Mouse (Mus musculus): ENCODE measurements at regions not wholly inside any gene's neighbourhood (a gene's known extent, or its start where the extent isn't known, plus 50 kb on each side); places are given as distances from the start of the nearest gene placed in this dataset.

- ATAC-seq (ENCODE audit: insufficient number of reproducible peaks, insufficient read depth, low FRiP score, low TSS enrichment, low read depth), result no peak
- Histone ChIP-seq H3K4me2 (no peak overlapping the region), H3K9ac (no peak overlapping the region), H3K4me1 (peaks cover 9% of the 10 kb centered on the region), H3K27me3 (no peaks in the 10 kb centered on the region), H3K36me3 (no peaks in the 10 kb centered on the region), H3K9me3 (no peaks in the 10 kb centered on the region), H3K4me3 (no peak overlapping the region), H3K27ac (no peak overlapping the region)
- whole genome bisulfite sequencing, result 61% methylated on average over 5 of the region's 5 CpGs
Measured at GRCm38 (mm10) chr7:82921722-82922121, 54.6 kb downstream of the Mex3b start.

GRCm38 (mm10) chr7:82923220-82924071 is 56.3 kb downstream of the Mex3b start:
- Histone ChIP-seq H3K27ac (peak overlapping the region; percentile 77), H3K4me1 (peaks cover 9% of the 10 kb centered on the region), H3K9me3 (no peaks in the 10 kb centered on the region), H3K4me2 (peak overlapping the region; percentile 30), H3K27me3 (no peaks in the 10 kb centered on the region), H3K4me3 (no peak overlapping the region), H3K36me3 (no peaks in the 10 kb centered on the region), H3K9ac (no peak overlapping the region)
- WGBS, result 22% methylated on average over 11 of the region's 11 CpGs
- ATAC-seq (ENCODE audit: insufficient number of reproducible peaks, insufficient read depth, low FRiP score, low TSS enrichment, low read depth), result no peak

GRCm38 (mm10) chr7:82924092-82924491 is 57.0 kb downstream of the Mex3b start:
- Histone ChIP-seq H3K4me2 (peak overlapping the region; percentile 30; the same call in 1 of the 2 replicates), H3K9ac (no peak overlapping the region), H3K4me3 (no peak overlapping the region), H3K36me3 (no peaks in the 10 kb centered on the region), H3K27me3 (no peaks in the 10 kb centered on the region), H3K9me3 (no peaks in the 10 kb centered on the region), H3K27ac (peak overlapping the region; percentile 77; the same call in 1 of the 2 replicates), H3K4me1 (peaks cover 9% of the 10 kb centered on the region)
- no peak for ATAC-seq (ENCODE audit: insufficient number of reproducible peaks, insufficient read depth, low FRiP score, low TSS enrichment, low read depth)
- WGBS, result 40% methylated on average over 3 of the region's 3 CpGs

DNA sequence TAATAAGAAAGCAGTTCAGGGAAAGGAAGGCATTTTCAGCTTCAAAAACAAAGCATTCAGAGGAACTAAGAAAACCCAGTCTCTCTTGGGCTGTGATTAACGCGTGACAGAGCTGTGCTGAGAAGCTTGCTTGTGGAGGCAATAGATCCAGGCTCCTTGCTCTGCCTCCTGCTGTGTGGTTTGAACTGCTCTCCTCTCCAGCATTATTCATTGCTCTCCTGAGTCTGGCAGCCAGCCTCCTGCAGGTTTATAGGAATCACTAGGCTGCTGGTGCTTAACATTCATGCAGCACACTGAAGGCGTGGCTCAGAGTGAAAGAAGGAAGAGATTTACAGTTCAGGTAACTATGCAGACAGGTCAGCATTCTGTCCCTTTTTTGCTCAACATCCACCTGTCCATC is 71.2 kb downstream of the Mex3b start:
- H3K27me3 ChIP-seq, result no peaks in the 10 kb centered on the region
- no peaks in the 10 kb centered on the region for H3K36me3 ChIP-seq
- WGBS, result 41% methylated on average over 3 of the region's 3 CpGs
- H3K9me3 ChIP-seq, result 0 out of 2 replicates have a peak, but pooled peaks cover 3% of the 10 kb centered on the region
- no peak overlapping the region for H3K4me2 ChIP-seq
- no peak for ATAC-seq (ENCODE audit: insufficient number of reproducible peaks, insufficient read depth, low FRiP score, low TSS enrichment, low read depth)
- no peak overlapping the region for H3K27ac ChIP-seq
- H3K4me3 ChIP-seq, result no peak overlapping the region
- no peak overlapping the region for H3K9ac ChIP-seq
- H3K4me1 ChIP-seq, result peaks cover 11% of the 10 kb centered on the region

- Histone ChIP-seq H3K9ac (no peak overlapping the region), H3K9me3 (no peaks in the 10 kb centered on the region), H3K27me3 (no peaks in the 10 kb centered on the region), H3K36me3 (no peaks in the 10 kb centered on the region), H3K4me3 (no peak overlapping the region), H3K4me2 (no peak overlapping the region), H3K4me1 (peaks cover 13% of the 10 kb centered on the region), H3K27ac (no peak overlapping the region)
- ATAC-seq (ENCODE audit: insufficient number of reproducible peaks, insufficient read depth, low FRiP score, low TSS enrichment, low read depth), result no peak
- 66% methylated on average over 11 of the region's 11 CpGs for WGBS
Measured at GRCm38 (mm10) chr7:82939536-82939935, 72.4 kb downstream of the Mex3b start.

GRCm38 (mm10) chr7:82943376-82943775 is 76.2 kb downstream of the Mex3b start:
- H3K9me3 ChIP-seq, result no peaks in the 10 kb centered on the region
- H3K9ac ChIP-seq, result no peak overlapping the region
- no peaks in the 10 kb centered on the region for H3K27me3 ChIP-seq
- H3K4me3 ChIP-seq, result no peak overlapping the region
- ATAC-seq (ENCODE audit: insufficient number of reproducible peaks, insufficient read depth, low FRiP score, low TSS enrichment, low read depth), result no peak
- WGBS, result 43% methylated on average over 9 of the region's 9 CpGs
- H3K36me3 ChIP-seq, result no peaks in the 10 kb centered on the region
- no peak overlapping the region for H3K4me2 ChIP-seq
- peaks cover 9% of the 10 kb centered on the region for H3K4me1 ChIP-seq
- no peak overlapping the region for H3K27ac ChIP-seq

DNA sequence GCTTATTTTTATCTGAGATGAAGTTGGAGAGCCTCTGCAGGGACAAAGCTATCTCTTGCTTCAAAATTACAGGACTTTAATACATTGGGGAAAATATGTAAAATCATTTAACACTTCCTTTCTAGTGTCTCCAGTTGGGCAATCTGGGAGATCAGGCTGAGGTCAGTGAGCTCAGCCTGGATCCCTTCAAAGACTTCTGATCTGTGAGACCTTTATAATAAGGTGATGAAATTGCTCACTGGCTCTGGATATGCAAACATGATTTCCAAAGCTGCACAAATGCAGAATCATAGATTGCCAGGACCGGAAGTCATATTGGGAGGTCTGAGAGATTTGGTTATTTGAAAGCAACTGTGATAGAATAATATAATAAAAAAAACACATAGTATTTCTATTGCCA is 76.7 kb downstream of the Mex3b start:
- H3K27me3 ChIP-seq, result no peaks in the 10 kb centered on the region
- H3K4me3 ChIP-seq, result no peak overlapping the region
- H3K27ac ChIP-seq, result no peak overlapping the region
- no peak overlapping the region for H3K9ac ChIP-seq
- H3K9me3 ChIP-seq, result no peaks in the 10 kb centered on the region
- no peak overlapping the region for H3K4me2 ChIP-seq
- H3K36me3 ChIP-seq, result no peaks in the 10 kb centered on the region
- no peak for ATAC-seq (ENCODE audit: insufficient number of reproducible peaks, insufficient read depth, low FRiP score, low TSS enrichment, low read depth)
- WGBS, result 87% methylated on average over 1 of the region's 1 CpGs
- H3K4me1 ChIP-seq, result peaks cover 6% of the 10 kb centered on the region; the same call in 1 of the 2 replicates

DNA sequence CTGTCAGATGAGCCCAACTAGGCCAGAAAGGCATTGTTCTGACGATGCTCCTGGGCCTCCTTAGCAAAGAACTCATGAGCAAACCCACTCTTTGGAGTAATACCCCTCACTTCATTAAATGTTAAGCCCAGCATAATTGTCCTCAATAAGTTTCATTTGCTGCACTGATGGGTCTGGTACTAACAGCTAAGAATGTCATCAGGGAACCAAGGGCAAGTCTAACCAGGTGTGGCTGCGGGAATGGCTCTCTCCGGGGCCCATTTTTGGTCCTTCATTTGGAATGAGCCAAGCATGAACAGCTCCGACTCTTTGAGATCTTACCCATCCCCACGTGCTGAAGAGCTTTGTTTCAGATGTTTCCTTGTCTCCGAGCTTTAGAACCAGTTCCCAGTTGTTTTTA is 82.2 kb downstream of the Mex3b start:
- Histone ChIP-seq H3K36me3 (no peaks in the 10 kb centered on the region), H3K27me3 (no peaks in the 10 kb centered on the region), H3K4me1 (no peaks in the 10 kb centered on the region), H3K27ac (no peak overlapping the region), H3K4me3 (no peak overlapping the region), H3K9me3 (no peaks in the 10 kb centered on the region), H3K9ac (no peak overlapping the region), H3K4me2 (no peak overlapping the region)
- WGBS, result 80% methylated on average over 6 of the region's 6 CpGs
- ATAC-seq (ENCODE audit: insufficient number of reproducible peaks, insufficient read depth, low FRiP score, low TSS enrichment, low read depth), result no peak

GRCm38 (mm10) chr7:82957208-82957977 is 90.3 kb downstream of the Mex3b start:
- Histone ChIP-seq H3K4me2 (no peak overlapping the region), H3K27me3 (no peaks in the 10 kb centered on the region), H3K4me1 (no peaks in the 10 kb centered on the region), H3K9me3 (no peaks in the 10 kb centered on the region), H3K4me3 (no peak overlapping the region), H3K27ac (no peak overlapping the region), H3K36me3 (no peaks in the 10 kb centered on the region), H3K9ac (no peak overlapping the region)
- ATAC-seq (ENCODE audit: insufficient number of reproducible peaks, insufficient read depth, low FRiP score, low TSS enrichment, low read depth), result no peak
- 69% methylated on average over 20 of the region's 20 CpGs for WGBS

DNA sequence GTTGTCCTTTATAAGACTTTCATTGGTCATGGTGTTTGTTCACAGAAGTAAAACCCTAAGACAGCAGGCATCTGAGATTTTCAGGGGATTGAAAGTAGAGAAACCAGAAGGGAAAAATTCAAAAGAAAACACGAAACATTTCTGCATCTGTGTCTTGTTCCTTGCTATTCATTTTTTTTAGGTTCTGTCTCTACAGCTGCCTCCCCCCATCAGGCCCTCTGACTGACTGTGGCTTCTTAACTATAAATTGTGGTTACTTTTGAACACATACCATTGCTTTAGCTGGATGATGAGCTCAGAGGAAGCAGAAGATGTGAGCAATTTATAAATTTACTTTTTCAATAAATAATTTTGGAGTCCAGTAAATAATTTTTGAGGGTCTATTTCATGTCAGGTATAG is 103.5 kb downstream of the Mex3b start:
- Histone ChIP-seq H3K27me3 (no peaks in the 10 kb centered on the region), H3K9me3 (no peaks in the 10 kb centered on the region), H3K4me2 (no peak overlapping the region), H3K4me1 (peaks cover 18% of the 10 kb centered on the region; the same call in 1 of the 2 replicates), H3K4me3 (no peak overlapping the region), H3K36me3 (no peaks in the 10 kb centered on the region), H3K9ac (no peak overlapping the region), H3K27ac (no peak overlapping the region)
- WGBS, result 40% methylated on average over 1 of the region's 1 CpGs
- ATAC-seq (ENCODE audit: insufficient number of reproducible peaks, insufficient read depth, low FRiP score, low TSS enrichment, low read depth), result no peak

DNA sequence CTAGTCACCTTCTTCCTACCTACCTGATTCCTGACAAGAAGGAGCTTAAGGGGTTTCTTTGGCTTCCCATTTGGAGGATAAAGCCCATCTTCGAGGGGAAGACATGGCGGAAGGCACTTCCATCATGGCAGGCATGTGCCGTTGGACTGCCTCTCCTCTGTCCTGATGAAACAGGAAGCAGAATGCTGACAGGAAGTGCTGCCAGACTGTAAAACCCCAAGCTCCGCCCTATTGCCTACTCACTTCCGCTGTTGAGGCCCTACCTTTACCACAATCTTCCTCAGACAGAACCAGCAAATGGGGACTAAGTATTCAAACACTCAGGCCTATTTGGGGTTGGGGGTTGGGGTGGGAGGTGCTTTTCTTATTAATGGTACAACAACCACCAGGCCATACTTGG is 104.1 kb downstream of the Mex3b start:
- no peak overlapping the region for H3K4me2 ChIP-seq
- no peaks in the 10 kb centered on the region for H3K9me3 ChIP-seq
- no peak overlapping the region for H3K9ac ChIP-seq
- H3K36me3 ChIP-seq, result no peaks in the 10 kb centered on the region
- no peak overlapping the region for H3K27ac ChIP-seq
- no peak for ATAC-seq (ENCODE audit: insufficient number of reproducible peaks, insufficient read depth, low FRiP score, low TSS enrichment, low read depth)
- no peaks in the 10 kb centered on the region for H3K27me3 ChIP-seq
- 93% methylated on average over 5 of the region's 5 CpGs for WGBS
- no peak overlapping the region for H3K4me3 ChIP-seq
- peaks cover 18% of the 10 kb centered on the region; the same call in 1 of the 2 replicates for H3K4me1 ChIP-seq
